Mouse (Mus musculus) CH12.LX (cell line): Measurements from ENCODE around the gene Ccpg1. TPM values are rescaled to one million over a fixed set of nuclear protein-coding genes. Genes with fewer than 3 reads are reported as not detected.

Source experiments
- DNase-seq: peaks from one replicate; pipeline ENCODE4 v3.0.0-alpha.2; 2013; ENCODE audit errors: extremely low read depth
- H3K27ac ChIP-seq: 2 replicates; pipeline ENCODE4 v1.5.1; 2012; ENCODE audit warnings: low read depth, mild to moderate bottlenecking, control low read depth, moderate library complexity; ENCODE audit not compliant: insufficient read depth
- H3K27me3 ChIP-seq: replicated peaks from 2 replicates; pipeline ENCODE3; 2012; ENCODE audit warnings: inconsistent platforms
- H3K36me3 ChIP-seq, 2 experiments: replicated peaks in 1 of 2; 2 replicates each; pipeline versions ENCODE3 to v1.6.1; 2012; ENCODE audit warnings: inconsistent platforms in 1 of 2, low read length in 1 of 2, mild to moderate bottlenecking in 1 of 2, mixed read lengths in 1 of 2, moderate library complexity in 1 of 2; ENCODE audit not compliant: control insufficient read depth in 1 of 2, insufficient read depth in 1 of 2
- H3K4me1 ChIP-seq, 2 experiments: 2 replicates each; pipeline ENCODE4 v1.6.1; 2012; ENCODE audit warnings: inconsistent platforms in 1 of 2, moderate library complexity in 1 of 2; ENCODE audit not compliant: insufficient read depth in 2 of 2, control insufficient read depth in 1 of 2
- H3K4me2 ChIP-seq: 2 replicates; pipeline ENCODE4 v1.6.1; 2012; ENCODE audit warnings: low read depth, mild to moderate bottlenecking, control low read depth; ENCODE audit not compliant: poor library complexity, insufficient read depth, severe bottlenecking
- H3K4me3 ChIP-seq, 3 experiments: fragments of 150-350 bp in 1 of 3; sonication (generic) in 1 of 3; replicated peaks in 1 of 3; 2 replicates each; pipeline versions ENCODE3 to v1.5.1; 2011 to 2012; ENCODE audit warnings: low read depth in 2 of 3, low read length in 2 of 3, mild to moderate bottlenecking in 2 of 3, moderate library complexity in 2 of 3, control low read depth in 1 of 3, improper control_type of control experiment in 1 of 3, inconsistent platforms in 1 of 3, mixed read lengths in 1 of 3; ENCODE audit not compliant: poor library complexity in 1 of 3
- H3K79me2 ChIP-seq: replicated peaks from 2 replicates; pipeline ENCODE4 v1.6.1; 2012; ENCODE audit warnings: mild to moderate bottlenecking, moderate library complexity; ENCODE audit not compliant: control insufficient read depth, poor library complexity, insufficient read depth, severe bottlenecking; ENCODE audit errors: extremely low read depth
- H3K9ac ChIP-seq: 2 replicates; pipeline ENCODE4 v1.6.1; 2012; ENCODE audit warnings: low read depth, mild to moderate bottlenecking, control low read depth, moderate library complexity; ENCODE audit not compliant: insufficient read depth
- H3K9me3 ChIP-seq: replicated peaks from 2 replicates; pipeline ENCODE3; 2012; ENCODE audit warnings: low read length, inconsistent platforms, mixed read lengths
- BHLHE40 ChIP-seq: IDR thresholded peaks from 2 replicates; pipeline ENCODE4 v1.6.1; 2011; ENCODE audit warnings: mild to moderate bottlenecking, low read depth, low read length, improper control_type of control experiment
- CHD1 ChIP-seq: IDR thresholded peaks from 2 replicates; pipeline ENCODE4 v1.6.1; 2012; ENCODE audit warnings: low read depth, low read length, improper control_type of control experiment, inconsistent platforms
- CTCF ChIP-seq, 2 experiments: IDR thresholded peaks in 1 of 2; conservative IDR thresholded peaks in 1 of 2; 2 replicates each; pipeline ENCODE4 v1.5.1; 2011 to 2012; ENCODE audit warnings: low read depth in 2 of 2, low read length in 2 of 2, improper control_type of control experiment in 1 of 2, inconsistent platforms in 1 of 2, mild to moderate bottlenecking in 1 of 2, moderate library complexity in 1 of 2
- E2F4 ChIP-seq: IDR thresholded peaks from 2 replicates; pipeline ENCODE4 v1.6.1; 2011; ENCODE audit warnings: low read depth, low read length, improper control_type of control experiment; ENCODE audit not compliant: insufficient replicate concordance
- ELF1 ChIP-seq: IDR thresholded peaks from 2 replicates; pipeline ENCODE4 v1.6.1; 2014; ENCODE audit warnings: low read depth, mild to moderate bottlenecking, inconsistent platforms, low read length, improper control_type of control experiment
- ETS1 ChIP-seq: conservative IDR thresholded peaks from 2 replicates; pipeline ENCODE4 v1.6.1; 2012; ENCODE audit warnings: low read depth, mild to moderate bottlenecking, inconsistent platforms, low read length, improper control_type of control experiment, moderate library complexity
- GABPA ChIP-seq: IDR thresholded peaks from 2 replicates; pipeline ENCODE4 v1.6.1; 2012; ENCODE audit warnings: low read depth, low read length, improper control_type of control experiment, inconsistent platforms; ENCODE audit not compliant: insufficient replicate concordance
- HCFC1 ChIP-seq: IDR thresholded peaks from 2 replicates; pipeline ENCODE4 v1.6.1; 2012; ENCODE audit warnings: low read depth, mild to moderate bottlenecking, inconsistent platforms, low read length, improper control_type of control experiment
- IRF4 ChIP-seq: IDR thresholded peaks from 2 replicates; pipeline ENCODE4 v1.6.1; 2014; ENCODE audit warnings: low read depth, mild to moderate bottlenecking, inconsistent platforms, low read length, improper control_type of control experiment
- JUN ChIP-seq: IDR thresholded peaks from 2 replicates; pipeline ENCODE4 v1.6.1; 2011; ENCODE audit warnings: low read depth, mild to moderate bottlenecking, low read length, improper control_type of control experiment, moderate library complexity; ENCODE audit not compliant: insufficient read depth
- MYC ChIP-seq: IDR thresholded peaks from 2 replicates; pipeline ENCODE4 v1.6.1; 2011; ENCODE audit warnings: low read depth, mild to moderate bottlenecking, improper control_type of control experiment, low read length
- NELFE ChIP-seq: IDR thresholded peaks from 2 replicates; pipeline ENCODE4 v1.6.1; 2011; ENCODE audit warnings: low read depth, low read length, improper control_type of control experiment
- NRF1 ChIP-seq: IDR thresholded peaks from 2 replicates; pipeline ENCODE4 v1.6.1; 2014; ENCODE audit warnings: low read depth, mild to moderate bottlenecking, inconsistent platforms, low read length, improper control_type of control experiment, moderate library complexity
- POLR2A ChIP-seq: IDR thresholded peaks from 2 replicates; pipeline ENCODE4 v1.6.1; 2011; ENCODE audit warnings: low read depth, mild to moderate bottlenecking, improper control_type of control experiment, low read length
- POLR2AphosphoS2 ChIP-seq: IDR thresholded peaks from 2 replicates; pipeline ENCODE4 v1.6.1; 2011; ENCODE audit warnings: low read depth, low read length, improper control_type of control experiment
- RAD21 ChIP-seq: IDR thresholded peaks from 2 replicates; pipeline ENCODE4 v1.6.1; 2011; ENCODE audit warnings: low read depth, mild to moderate bottlenecking, low read length, improper control_type of control experiment, moderate library complexity
- RCOR1 ChIP-seq: conservative IDR thresholded peaks from 2 replicates; pipeline ENCODE4 v1.6.1; 2012; ENCODE audit warnings: low read depth, mild to moderate bottlenecking, inconsistent platforms, low read length, improper control_type of control experiment
- SMC3 ChIP-seq: IDR thresholded peaks from 2 replicates; pipeline ENCODE4 v1.6.1; 2011; ENCODE audit warnings: low read depth, low read length, improper control_type of control experiment
- TBP ChIP-seq: conservative IDR thresholded peaks from 2 replicates; pipeline ENCODE4 v1.6.1; 2011; ENCODE audit warnings: low read depth, low read length, improper control_type of control experiment
- ZC3H11A ChIP-seq: IDR thresholded peaks from 2 replicates; pipeline ENCODE4 v1.6.1; 2012; ENCODE audit warnings: low read depth, mild to moderate bottlenecking, inconsistent platforms, low read length, improper control_type of control experiment
- ZKSCAN1 ChIP-seq: IDR thresholded peaks from 2 replicates; pipeline ENCODE4 v1.6.1; 2012; ENCODE audit warnings: low read depth, inconsistent platforms, low read length, improper control_type of control experiment, borderline replicate concordance
- ZNF384 ChIP-seq: IDR thresholded peaks from 2 replicates; pipeline ENCODE4 v1.6.1; 2012; ENCODE audit warnings: low read depth, low read length, improper control_type of control experiment, inconsistent platforms
- dilution Hi-C: fragments of 300-500 bp; cut with MboI; formaldehyde crosslinking; loops from 2 replicates; pipeline ENCODE4 v1.14.3; 2020; ENCODE audit warnings: low sequenced_read_pairs; ENCODE audit not compliant: extremely low pct_unique_long_range_greater_than_20kb, extremely low pct_ligation_motif_present
- in situ Hi-C: fragments of 300-500 bp; cut with MboI; formaldehyde crosslinking; loops from 3 replicates; pipeline ENCODE4 v1.14.3; 2019; ENCODE audit warnings: low sequenced_read_pairs, low pct_ligation_motif_present, low pct_unique_long_range_greater_than_20kb, mixed read lengths
- polyA plus RNA-seq: library from polyadenylated mRNA; unstranded; fragments of >175 nt; gene quantifications from 2 replicates; pipeline ENCODE4 v1.2.1, GENCODE M21; 2012; ENCODE audit warnings: low read depth; ENCODE audit not compliant: insufficient read length
- total RNA-seq, 2 experiments: library from RNA; depleted of rRNA; stranded (reverse); fragments of 300-350 nt in 1 of 2; fragments of >200 nt in 1 of 2; gene quantifications; 2 replicates each; pipeline ENCODE4 v1.2.3; 2012 to 2014

Gene Ccpg1
- total and polyA plus RNA-seq, 3 experiments: 5.2 to 18.3 (median 6.2) TPM

GRCm38 (mm10) chr9:72961959-72962358 lies 23.3 kb upstream of the Ccpg1 start:
- Histone ChIP-seq H3K9ac (peak overlapping the region; percentile 14), H3K79me2 (no peaks in the 10 kb centered on the region)
- dilution Hi-C loops: no loop called here
- TF ChIP-seq POLR2A (peak; percentile 46), ZKSCAN1 (no peak), NRF1 (no peak), GABPA (no peak), CHD1 (peak; percentile 27; the same call in 1 of the 2 replicates), HCFC1 (peak; percentile 29), ELF1 (peak; percentile 47; the same call in 1 of the 2 replicates), CTCF (conservative IDR thresholded peaks at IDR 0.05 in 1 of 2, IDR thresholded peaks at IDR 0.05 in 1 of 2; ENCODE audit: low read depth in 2 of 2, low read length in 2 of 2) (no peak), NELFE (no peak), E2F4 (no peak), BHLHE40 (no peak), TBP (no peak; the same call in 1 of the 2 replicates), RCOR1 (no peak), ETS1 (no peak), ZC3H11A (no peak), ZNF384 (no peak), POLR2AphosphoS2 (no peak)
- TF ChIP-seq, all 38 proteins: peak for 4
- Histone ChIP-seq H3K36me3 (peaks cover 0 to 17% of the 10 kb centered on the region in 2 experiments), H3K27me3 (no peaks in the 10 kb centered on the region), H3K27ac (peak overlapping the region; percentile 31; the same call in 1 of the 2 replicates), H3K4me3 (peak overlapping the region; percentile 48 to 54 (median 52)), H3K9me3 (no peaks in the 10 kb centered on the region), H3K4me1 (peaks cover 18 to 35% of the 10 kb centered on the region in 2 experiments), H3K4me2 (peak overlapping the region; percentile 65)
- DNase-seq: peak; percentile 52
- in situ Hi-C loops: no loop called here

- Histone ChIP-seq H3K9me3 (peaks cover 3% of the 10 kb centered on the region), H3K9ac (no peak overlapping the region), H3K27me3 (no peaks in the 10 kb centered on the region), H3K79me2 (no peaks in the 10 kb centered on the region), H3K4me2 (no peak overlapping the region), H3K27ac (no peak overlapping the region), H3K4me1 (peaks cover 2 to 24% of the 10 kb centered on the region in 2 experiments; a peak in 2 of 4 replicates), H3K36me3 (peaks cover 0 to 49% of the 10 kb centered on the region in 2 experiments), H3K4me3 (no peak overlapping the region)
- peak; percentile 67 for DNase-seq
- in situ Hi-C loops (loop anchor here (5.0 kb wide), 1 partner anchor 124 kb away; no protein-coding TSS in a partner anchor), dilution Hi-C loops (no loop called here)
- peak; percentile 82 for TF ChIP-seq RAD21
- 0 out of 2 replicates have a peak, but pooled peaks have one; percentile 34 for TF ChIP-seq MYC
- TF ChIP-seq TBP: no peak
- TF ChIP-seq CTCF (conservative IDR thresholded peaks at IDR 0.05 in 1 of 2, IDR thresholded peaks at IDR 0.05 in 1 of 2; ENCODE audit: low read depth in 2 of 2, low read length in 2 of 2): peak; percentile 55 to 85
- TF ChIP-seq IRF4: 0 out of 2 replicates have a peak, but pooled peaks have one; percentile 20
- TF ChIP-seq JUN: no peak
- TF ChIP-seq BHLHE40: no peak
- peak; percentile 74 for TF ChIP-seq SMC3
- no peak for TF ChIP-seq HCFC1
Observed at GRCm38 (mm10) chr9:72968349-72969061, 16.7 kb upstream of the Ccpg1 start.
